Mouse (Mus musculus) lung, postnatal 25 days (tissue): ENCODE measurements around the gene Ssbp4.

Source experiments
- DNase-seq: peaks from one replicate; pipeline ENCODE4 v3.0.0; 2022; ENCODE audit warnings: low spot score

The Ssbp4 gene

GRCm38 (mm10) chr8:70608749-70609367 lies at the start of gene Ssbp4:
TSS of gene Ssbp4 (minus strand) at chr8:70608872.
- DNase-seq: no peak

GRCm38 (mm10) chr8:70657739-70658138 lies 49.1 kb upstream of the Ssbp4 start:
- DNase-seq: no peak

GRCm38 (mm10) chr8:70657214-70657613 lies 48.5 kb upstream of the Ssbp4 start:
- DNase-seq: no peak

GRCm38 (mm10) chr8:70656193-70656790 lies 47.6 kb upstream of the Ssbp4 start:
- DNase-seq: no peak

- DNase-seq: no peak
Measured at GRCm38 (mm10) chr8:70655469-70655868, 46.8 kb upstream of the Ssbp4 start.

GRCm38 (mm10) chr8:70654121-70654520 lies 45.4 kb upstream of the Ssbp4 start:
- DNase-seq: no peak

- peak; percentile 74 for DNase-seq
Measured at GRCm38 (mm10) chr8:70653226-70653625, 44.6 kb upstream of the Ssbp4 start.

GRCm38 (mm10) chr8:70650351-70650750 lies 41.7 kb upstream of the Ssbp4 start:
- DNase-seq: no peak

- DNase-seq: peak; percentile 91
Measured at GRCm38 (mm10) chr8:70649324-70649723, 40.7 kb upstream of the Ssbp4 start.

- no peak for DNase-seq
Measured at GRCm38 (mm10) chr8:70648921-70649320, 40.2 kb upstream of the Ssbp4 start.

- DNase-seq: no peak
Measured at GRCm38 (mm10) chr8:70648164-70648442, 39.4 kb upstream of the Ssbp4 start.

GRCm38 (mm10) chr8:70647343-70648163 lies 38.9 kb upstream of the Ssbp4 start:
- no peak for DNase-seq

GRCm38 (mm10) chr8:70646775-70647174 lies 38.1 kb upstream of the Ssbp4 start:
- DNase-seq: no peak

GRCm38 (mm10) chr8:70646369-70646768 lies 37.7 kb upstream of the Ssbp4 start:
- no peak for DNase-seq

GRCm38 (mm10) chr8:70645501-70646224 lies 37.0 kb upstream of the Ssbp4 start:
- peak; percentile 45 for DNase-seq

- no peak for DNase-seq
Measured at GRCm38 (mm10) chr8:70644065-70644464, 35.4 kb upstream of the Ssbp4 start.

GRCm38 (mm10) chr8:70643019-70643418 lies 34.3 kb upstream of the Ssbp4 start:
- DNase-seq: no peak

- no peak for DNase-seq
Measured at GRCm38 (mm10) chr8:70638752-70639151, 30.1 kb upstream of the Ssbp4 start.

- DNase-seq: no peak
Measured at GRCm38 (mm10) chr8:70636838-70637237, 28.2 kb upstream of the Ssbp4 start.

GRCm38 (mm10) chr8:70635527-70635926 lies 26.9 kb upstream of the Ssbp4 start:
- peak; percentile 43 for DNase-seq

- DNase-seq: peak; percentile 77
Measured at GRCm38 (mm10) chr8:70634066-70634465, 25.4 kb upstream of the Ssbp4 start.

GRCm38 (mm10) chr8:70632346-70632892 lies 23.7 kb upstream of the Ssbp4 start, which contains the start of gene Gdf15:
TSS of gene Gdf15 (minus strand) at chr8:70632456.
- no peak for DNase-seq
